Mouse (Mus musculus): ENCODE data around the gene Tcl1. TPM values are rescaled to one million over a fixed set of nuclear protein-coding genes. Genes with fewer than 3 reads are reported as not detected.

The Tcl1 gene
- not detected in 2 replicates for polyA plus RNA-seq (2012; rRNA removed; ENCODE audit: low replicate concordance)

DNA sequence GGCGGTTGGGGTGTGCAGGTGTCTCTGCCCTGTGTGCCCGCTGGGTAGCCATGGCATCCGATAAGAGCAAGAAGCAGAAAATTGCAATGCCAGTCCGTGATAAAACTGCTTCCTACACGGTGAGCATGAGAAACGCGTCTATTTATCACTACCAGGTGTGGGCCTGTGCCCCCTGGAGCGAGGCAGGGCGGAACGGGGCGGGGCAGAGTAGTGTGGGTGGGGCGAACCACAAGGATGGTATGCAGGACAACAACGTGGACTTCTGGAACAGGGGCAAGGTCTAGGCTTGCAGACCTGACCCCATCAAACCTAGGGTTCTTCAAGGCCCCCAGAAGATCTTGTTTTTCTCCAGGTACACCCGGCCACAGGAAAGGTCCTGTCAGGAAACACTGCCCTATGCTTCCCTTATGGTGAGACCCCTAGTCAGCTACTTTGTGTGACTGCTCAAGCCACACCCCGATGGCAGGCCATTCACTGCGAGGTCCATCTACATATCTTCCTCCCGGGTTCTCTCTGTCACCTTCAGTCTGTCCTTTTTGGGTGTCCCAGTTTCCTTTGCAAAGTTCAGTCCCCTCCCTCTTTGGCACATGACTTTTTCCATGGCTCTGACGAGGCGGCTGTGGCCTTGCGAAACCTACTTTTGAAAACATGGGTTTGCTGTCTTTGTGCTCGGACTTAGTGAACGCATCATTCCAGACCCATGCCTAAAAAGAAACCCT, at the start of gene Tcl1:
Tcl1 (minus strand) TSS at position 193 of the 719 bp plus-strand sequence.

DNA sequence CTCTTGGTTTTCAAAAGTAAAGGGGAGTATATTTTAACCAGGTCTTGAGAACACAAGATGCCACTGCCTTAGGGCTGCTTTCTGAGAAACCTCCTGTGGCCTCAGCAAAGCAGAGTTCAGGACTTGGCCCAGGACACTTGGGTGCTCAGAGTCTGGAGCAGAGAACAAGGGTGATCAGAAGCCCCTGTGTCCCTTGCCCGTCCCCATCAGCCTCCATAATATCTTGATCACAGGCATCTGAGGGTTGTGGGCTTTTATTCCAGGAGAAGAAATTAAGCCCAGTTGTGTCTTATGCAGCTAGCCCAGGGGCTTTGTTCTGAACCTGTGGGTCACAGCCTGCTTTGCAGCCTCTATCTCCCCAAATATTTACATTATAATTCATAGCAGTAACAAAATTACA, 20.9 kb downstream of the Tcl1 start, which contains the start of gene Tcl1b4:
Tcl1b4 (plus strand) TSS at position 301 of the 400 bp plus-strand sequence.

DNA sequence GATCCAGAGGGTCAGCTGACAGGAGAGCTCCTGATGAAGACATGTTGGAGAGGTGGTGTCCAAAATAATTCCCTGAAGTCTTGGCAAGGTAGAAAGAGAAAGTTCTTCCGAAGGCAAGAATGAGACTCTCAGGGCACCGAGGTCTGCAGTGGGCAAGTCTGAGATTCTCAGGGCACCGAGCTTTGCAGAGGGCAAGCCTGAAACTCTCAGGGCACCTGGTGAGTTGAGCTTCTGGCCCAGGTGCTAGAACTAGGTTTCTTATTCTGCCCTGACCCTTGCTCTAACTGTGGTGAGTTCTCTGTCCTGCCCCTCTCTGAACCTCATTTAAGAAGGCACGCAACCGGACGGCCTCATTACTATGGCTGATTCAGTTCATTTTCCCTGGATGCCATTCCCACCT, 31.9 kb downstream of the Tcl1 start, which contains the start of gene Tcl1b3:
Tcl1b3 (plus strand) TSS at position 301 of the 400 bp plus-strand sequence.

DNA sequence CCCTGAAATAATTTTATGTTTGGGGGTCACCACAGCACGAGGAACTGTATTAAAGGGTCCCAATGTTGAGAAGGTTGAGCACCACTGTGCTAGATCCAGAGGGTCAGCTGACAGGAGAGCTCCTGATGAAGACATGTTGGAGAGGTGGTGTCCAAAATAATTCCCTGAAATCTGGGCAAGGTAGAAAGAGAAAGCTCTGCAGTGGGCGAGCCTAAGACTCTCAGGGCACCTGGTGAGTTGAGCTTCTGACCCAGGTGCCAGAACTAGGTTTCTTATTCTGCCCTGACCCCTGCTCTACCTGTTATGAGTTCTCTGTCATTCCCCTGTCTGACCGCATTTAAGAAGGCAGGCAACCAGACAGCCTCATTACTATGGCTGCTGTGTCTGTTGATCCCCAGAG, 46.5 kb downstream of the Tcl1 start, which contains the start of gene Tcl1b5:
Tcl1b5 (plus strand) TSS at position 301 of the 400 bp plus-strand sequence.

Other genes starting within 250 kb of the Tcl1 start
- gene Syne3, start 213.0 kb downstream of the Tcl1 start, polyA plus RNA-seq (2012; rRNA removed; ENCODE audit: low replicate concordance): 6.1 and 10.3 TPM in 2 replicates
- 83.5 and 111 TPM in 2 replicates for gene Glrx5, start 190.1 kb downstream of the Tcl1 start, polyA plus RNA-seq (2012; rRNA removed; ENCODE audit: low replicate concordance)
- gene Tcl1b2, start 76.8 kb downstream of the Tcl1 start, polyA plus RNA-seq (2012; rRNA removed; ENCODE audit: low replicate concordance): 0.18 and 0.27 TPM in 2 replicates
- not detected in 2 replicates for gene Tcl1b1, start 63.1 kb downstream of the Tcl1 start, polyA plus RNA-seq (2012; rRNA removed; ENCODE audit: low replicate concordance)
- gene Tcl1b5, start 46.4 kb downstream of the Tcl1 start, polyA plus RNA-seq (2012; rRNA removed; ENCODE audit: low replicate concordance): not detected in 2 replicates
- gene Tcl1b3, start 31.8 kb downstream of the Tcl1 start, polyA plus RNA-seq (2012; rRNA removed; ENCODE audit: low replicate concordance): not detected in 2 replicates
- not detected in 2 replicates for gene Tcl1b4, start 20.8 kb downstream of the Tcl1 start, polyA plus RNA-seq (2012; rRNA removed; ENCODE audit: low replicate concordance)
- gene Tunar, start 111.1 kb upstream of the Tcl1 start, polyA plus RNA-seq (2012; rRNA removed; ENCODE audit: low replicate concordance): not detected in 2 replicates
- 2.2 and 2.6 TPM in 2 replicates for gene D430019H16Rik, start 231.1 kb upstream of the Tcl1 start, polyA plus RNA-seq (2012; rRNA removed; ENCODE audit: low replicate concordance)